Comparison of ENCODE assay signal across 7 mouse cellular contexts in the genomic region with DNA sequence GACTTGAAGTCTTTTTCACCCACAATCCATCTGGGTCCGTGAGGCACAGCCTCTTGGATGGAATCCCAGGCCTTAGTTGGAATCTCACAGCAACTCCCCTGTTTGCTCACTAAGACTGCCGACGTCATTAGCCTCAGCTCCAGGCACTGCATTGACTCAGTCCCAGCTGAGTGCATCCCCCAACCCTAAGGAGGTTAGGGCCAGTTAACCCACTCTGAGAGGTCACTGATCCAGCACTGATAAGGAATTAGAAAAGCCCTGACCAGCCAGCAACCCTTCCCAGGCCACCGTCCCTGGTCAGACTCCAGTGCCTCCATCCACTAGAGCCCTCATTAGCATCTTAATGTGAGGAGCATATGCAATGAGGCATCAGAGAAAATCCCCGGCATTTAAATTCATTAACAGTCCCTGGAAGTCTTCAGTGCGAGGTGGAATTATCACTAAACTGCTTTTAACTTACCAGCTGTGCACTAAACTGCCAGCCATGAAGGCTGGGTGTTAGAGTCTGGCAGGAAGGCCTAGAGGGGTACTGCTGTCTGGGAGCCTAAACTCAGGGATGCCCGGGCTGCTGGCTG.
DNase-seq lines count a peak whose midpoint lies in the region; ATAC-seq and TF ChIP-seq lines count a peak whose summit lies in the region.

No protein-coding gene starts in this region.

- no peaks in the 10 kb centered on the region for H3K9me3 ChIP-seq in hindbrain, embryonic 12.5 days (replicated peaks)
- no peaks in the 10 kb centered on the region for H3K9me3 ChIP-seq in midbrain, embryonic 12.5 days
- H3K9me3 ChIP-seq in stomach, postnatal 0 days (ENCODE audit: control insufficient read depth, low read length), result no peaks in the 10 kb centered on the region

- peaks cover 14% of the 10 kb centered on the region for H3K4me1 ChIP-seq in hindbrain, embryonic 12.5 days
- peaks cover 14% of the 10 kb centered on the region for H3K4me1 ChIP-seq in midbrain, embryonic 12.5 days
- no peaks in the 10 kb centered on the region for H3K4me1 ChIP-seq in stomach, postnatal 0 days (replicated peaks; ENCODE audit: control insufficient read depth, insufficient read depth)

- 0 out of 2 replicates have a peak overlapping the region, but pooled peaks have one; percentile 1 for H3K9ac ChIP-seq in hindbrain, embryonic 12.5 days
- H3K9ac ChIP-seq in midbrain, embryonic 12.5 days (replicated peaks), result no peak overlapping the region
- no peak overlapping the region for H3K9ac ChIP-seq in stomach, postnatal 0 days (ENCODE audit: low read length)

- no peak for TF ChIP-seq CTCF in stomach, postnatal 0 days (IDR thresholded peaks at IDR 0.05; ENCODE audit: low read depth)

- no peak overlapping the region for H3K4me2 ChIP-seq in hindbrain, embryonic 12.5 days (replicated peaks)
- peak overlapping the region; percentile 19; the same call in 1 of the 2 replicates for H3K4me2 ChIP-seq in midbrain, embryonic 12.5 days (replicated peaks)
- H3K4me2 ChIP-seq in stomach, postnatal 0 days (replicated peaks; ENCODE audit: low read depth), result no peak overlapping the region

- peaks cover 12% of the 10 kb centered on the region; the same call in 1 of the 2 replicates for H3K27me3 ChIP-seq in hindbrain, embryonic 12.5 days
- H3K27me3 ChIP-seq in midbrain, embryonic 12.5 days, result peaks cover 17% of the 10 kb centered on the region
- no peaks in the 10 kb centered on the region for H3K27me3 ChIP-seq in stomach, postnatal 0 days (ENCODE audit: control insufficient read depth, insufficient read depth, low read length)

- WGBS in hindbrain, embryonic 12.5 days, result 12% methylated on average over 7 of the region's 7 CpGs
- WGBS in midbrain, embryonic 12.5 days, result 8% methylated on average over 7 of the region's 7 CpGs
- 19% methylated on average over 7 of the region's 7 CpGs for WGBS in stomach, postnatal 0 days

- TF ChIP-seq EP300 in stomach, postnatal 0 days (optimal IDR thresholded peaks at IDR 0.05), result no peak

- peak; percentile 67 to 76 for DNase-seq in right cerebral cortex, adult 2 months (ENCODE audit: low spot score in 2 of 2)
- no peak for DNase-seq in right cerebral cortex, postnatal 4 days
- DNase-seq in ovary, adult 18-20 months (ENCODE audit: low spot score), result no peak
- DNase-seq in stomach, postnatal 0 days (ENCODE audit: low spot score), result no peak

- peak overlapping the region; percentile 70 for H3K27ac ChIP-seq in hindbrain, embryonic 12.5 days
- H3K27ac ChIP-seq in midbrain, embryonic 12.5 days (replicated peaks), result peak overlapping the region; percentile 71
- no peak overlapping the region for H3K27ac ChIP-seq in stomach, postnatal 0 days (replicated peaks)

- H3K36me3 ChIP-seq in hindbrain, embryonic 12.5 days, result no peaks in the 10 kb centered on the region
- no peaks in the 10 kb centered on the region for H3K36me3 ChIP-seq in midbrain, embryonic 12.5 days
- no peaks in the 10 kb centered on the region for H3K36me3 ChIP-seq in stomach, postnatal 0 days (ENCODE audit: control insufficient read depth, insufficient read depth, low read length)

- no peak overlapping the region for H3K4me3 ChIP-seq in hindbrain, embryonic 12.5 days
- no peak overlapping the region for H3K4me3 ChIP-seq in midbrain, embryonic 12.5 days
- H3K4me3 ChIP-seq in stomach, postnatal 0 days (ENCODE audit: low read depth, low read length), result no peak overlapping the region

- ATAC-seq in hindbrain, embryonic 12.5 days (ENCODE audit: low FRiP score), result peak; percentile 89
- peak; percentile 72 for ATAC-seq in midbrain, embryonic 12.5 days (ENCODE audit: low FRiP score, low read depth)
- no peak for ATAC-seq in inflammation-experienced regulatory T-cells, adult 6 months
- ATAC-seq in stomach, postnatal 0 days (ENCODE audit: low FRiP score, low TSS enrichment), result no peak

Comparison
In these comparisons a context has a peak if more than half of its experiments do, and no peak if none do; other contexts are left out.
1. DNase-seq: peak in right cerebral cortex, adult 2 months (2 of 2); none in right cerebral cortex, postnatal 4 days (single experiment), ovary, adult 18-20 months (single experiment) and stomach, postnatal 0 days (single experiment).
2. ATAC-seq: peak in hindbrain, embryonic 12.5 days (single experiment) and midbrain, embryonic 12.5 days (single experiment); none in inflammation-experienced regulatory T-cells, adult 6 months (single experiment) and stomach, postnatal 0 days (single experiment).